Mouse (Mus musculus) intestine, embryonic 16.5 days (tissue): ENCODE results near the gene Glyatl3. TPM values are rescaled to one million over a fixed set of nuclear protein-coding genes. Genes with fewer than 3 reads are reported as not detected.

ENCODE experiments used
- ATAC-seq: fragments of 200-750 bp; cut with Nextera tagmentation; 2 replicates; pipeline ENCODE4 v1.8.0; 2017; ENCODE audit warnings: moderate TSS enrichment, moderate library complexity
- H3K27ac ChIP-seq: fragments of 300-500 bp; sonication (generic); 2 replicates; pipeline ENCODE4 v1.5.1; 2014; ENCODE audit warnings: mild to moderate bottlenecking, low read length
- H3K27me3 ChIP-seq: fragments of 300-500 bp; sonication (generic); replicated peaks from 2 replicates; pipeline ENCODE4 v1.6.1; 2014; ENCODE audit warnings: low read length, control low read depth, mixed read lengths; ENCODE audit not compliant: control insufficient read depth, insufficient read depth
- H3K36me3 ChIP-seq: fragments of 300-500 bp; sonication (generic); 2 replicates; pipeline ENCODE4 v1.6.1; 2014; ENCODE audit warnings: low read length, control low read depth; ENCODE audit not compliant: control insufficient read depth, insufficient read depth
- H3K4me1 ChIP-seq: fragments of 300-500 bp; sonication (generic); 2 replicates; pipeline ENCODE4 v1.6.1; 2014; ENCODE audit warnings: low read length, control low read depth, mixed read lengths; ENCODE audit not compliant: control insufficient read depth, insufficient read depth
- H3K4me2 ChIP-seq: fragments of 300-500 bp; sonication (generic); 2 replicates; pipeline ENCODE4 v1.6.1; 2014; ENCODE audit warnings: low read depth, low read length, control low read depth
- H3K4me3 ChIP-seq: fragments of 300-500 bp; sonication (generic); 2 replicates; pipeline ENCODE4 v1.5.1; 2014; ENCODE audit warnings: mild to moderate bottlenecking, low read length
- H3K9ac ChIP-seq: fragments of 300-500 bp; sonication (generic); 2 replicates; pipeline ENCODE4 v1.6.1; 2014; ENCODE audit warnings: low read depth, low read length
- H3K9me3 ChIP-seq: fragments of 300-500 bp; sonication (generic); 2 replicates; pipeline ENCODE4 v1.6.1; 2016; ENCODE audit warnings: low read length, control low read depth; ENCODE audit not compliant: control insufficient read depth
- WGBS: fragments of 180-500 bp; shearing (Covaris S2); extraction: QIAGEN DNeasy Blood & Tissue Kit; methylation state at CpG from one replicate; pipeline ENCODE4 v1.1.7; 2014; 5-methylcytosine and 5-hydroxymethylcytosine counted together
- polyA plus RNA-seq: library from polyadenylated mRNA; unstranded; fragments of >200 nt; fragmentation: Nextera tagmentation; extraction: Ambion mirVana; gene quantifications from 2 replicates; pipeline ENCODE4 v1.2.1, GENCODE M21; 2015

The Glyatl3 gene
- polyA plus RNA-seq = not detected in 2 replicates

GRCm38 (mm10) chr17:40914250-40914649, at the start of gene Glyatl3:
Gene Glyatl3, minus strand, starts transcription at chr17:40914350.
- 90% methylated on average over 2 of the region's 2 CpGs for WGBS
- Histone ChIP-seq H3K27me3 (no peaks in the 10 kb centered on the region), H3K4me1 (no peaks in the 10 kb centered on the region), H3K27ac (no peak within 1 kb of the TSS), H3K9ac (no peak within 1 kb of the TSS), H3K4me3 (no peak within 1 kb of the TSS), H3K36me3 (no peaks in the 10 kb centered on the region), H3K9me3 (no peaks in the 10 kb centered on the region), H3K4me2 (no peak within 1 kb of the TSS)
- ATAC-seq = no peak

GRCm38 (mm10) chr17:40948518-40948917, 34.4 kb upstream of the Glyatl3 start:
- no peaks in the 10 kb centered on the region for H3K9me3 ChIP-seq
- no peak for ATAC-seq
- H3K4me2 ChIP-seq = no peak overlapping the region
- 86% methylated on average over 3 of the region's 3 CpGs for WGBS
- no peak overlapping the region for H3K9ac ChIP-seq
- no peaks in the 10 kb centered on the region for H3K27me3 ChIP-seq
- H3K36me3 ChIP-seq = peaks cover 7% of the 10 kb centered on the region; the same call in 1 of the 2 replicates
- no peaks in the 10 kb centered on the region for H3K4me1 ChIP-seq
- no peak overlapping the region for H3K27ac ChIP-seq
- no peak overlapping the region for H3K4me3 ChIP-seq

GRCm38 (mm10) chr17:40934420-40935231, 20.5 kb upstream of the Glyatl3 start, which contains the start of the genes Mut and Cenpq:
Gene Mut, plus strand, starts transcription at chr17:40934685.
Gene Cenpq, minus strand, starts transcription at chr17:40935047.
- Histone ChIP-seq H3K27me3 (no peaks in the 10 kb centered on the region), H3K36me3 (no peaks in the 10 kb centered on the region), H3K4me3 (peak within 1 kb of the TSS; percentile 84), H3K9ac (peak within 1 kb of the TSS; percentile 78), H3K4me1 (no peaks in the 10 kb centered on the region), H3K9me3 (no peaks in the 10 kb centered on the region), H3K4me2 (peak within 1 kb of the TSS; percentile 71), H3K27ac (peak within 1 kb of the TSS; percentile 96)
- peak; percentile 100 for ATAC-seq
- under 1% methylated on average over 50 of the region's 50 CpGs for WGBS

GRCm38 (mm10) chr17:40933985-40934384, 19.8 kb upstream of the Glyatl3 start:
- WGBS = under 1% methylated on average over 14 of the region's 14 CpGs
- peak; percentile 47 for ATAC-seq
- no peak overlapping the region for H3K27ac ChIP-seq

GRCm38 (mm10) chr17:40915499-40915898, 1.3 kb upstream of the Glyatl3 start:
- H3K36me3 ChIP-seq = no peaks in the 10 kb centered on the region
- H3K9me3 ChIP-seq = no peaks in the 10 kb centered on the region
- no peaks in the 10 kb centered on the region for H3K27me3 ChIP-seq
- no peaks in the 10 kb centered on the region for H3K4me1 ChIP-seq
- H3K27ac ChIP-seq = no peak overlapping the region
- no peak overlapping the region for H3K4me2 ChIP-seq
- H3K9ac ChIP-seq = no peak overlapping the region
- H3K4me3 ChIP-seq = no peak overlapping the region
- ATAC-seq = no peak
- 95% methylated on average over 1 of the region's 2 CpGs for WGBS

More at GRCm38 (mm10) chr17:40933985-40934384, 19.8 kb upstream of the Glyatl3 start:
- no peaks in the 10 kb centered on the region for H3K4me1 ChIP-seq
- H3K27me3 ChIP-seq = no peaks in the 10 kb centered on the region
- H3K4me2 ChIP-seq = peak overlapping the region; percentile 65
- no peaks in the 10 kb centered on the region for H3K36me3 ChIP-seq
- H3K4me3 ChIP-seq = peak overlapping the region; percentile 84
- peak overlapping the region; percentile 67 for H3K9ac ChIP-seq
- H3K9me3 ChIP-seq = no peaks in the 10 kb centered on the region

GRCm38 (mm10) chr17:40904721-40905154, 9.4 kb downstream of the Glyatl3 start:
- H3K36me3 ChIP-seq = no peaks in the 10 kb centered on the region
- WGBS = 9% methylated on average over 13 of the region's 14 CpGs
- no peak overlapping the region for H3K9ac ChIP-seq
- H3K27me3 ChIP-seq = no peaks in the 10 kb centered on the region
- ATAC-seq = no peak
- 0 out of 2 replicates have a peak, but pooled peaks cover 2% of the 10 kb centered on the region for H3K4me1 ChIP-seq
- peak overlapping the region; percentile 25; the same call in 1 of the 2 replicates for H3K4me2 ChIP-seq
- H3K27ac ChIP-seq = no peak overlapping the region
- no peaks in the 10 kb centered on the region for H3K9me3 ChIP-seq
- H3K4me3 ChIP-seq = no peak overlapping the region

GRCm38 (mm10) chr17:40904056-40904597, 10.0 kb downstream of the Glyatl3 start:
- no peak for ATAC-seq
- Histone ChIP-seq H3K9ac (no peak overlapping the region), H3K27me3 (no peaks in the 10 kb centered on the region), H3K9me3 (no peaks in the 10 kb centered on the region), H3K4me2 (no peak overlapping the region), H3K36me3 (no peaks in the 10 kb centered on the region), H3K4me3 (no peak overlapping the region), H3K4me1 (0 out of 2 replicates have a peak, but pooled peaks cover 2% of the 10 kb centered on the region), H3K27ac (no peak overlapping the region)
- WGBS = 6% methylated on average over 11 of the region's 11 CpGs

GRCm38 (mm10) chr17:40903345-40903744, 10.8 kb downstream of the Glyatl3 start:
- no peak for ATAC-seq
- no peak overlapping the region for H3K9ac ChIP-seq
- H3K27ac ChIP-seq = no peak overlapping the region
- no peaks in the 10 kb centered on the region for H3K36me3 ChIP-seq
- H3K4me3 ChIP-seq = no peak overlapping the region
- 62% methylated on average over 4 of the region's 4 CpGs for WGBS
- 0 out of 2 replicates have a peak, but pooled peaks cover 2% of the 10 kb centered on the region for H3K4me1 ChIP-seq
- no peaks in the 10 kb centered on the region for H3K9me3 ChIP-seq
- no peaks in the 10 kb centered on the region for H3K27me3 ChIP-seq
- no peak overlapping the region for H3K4me2 ChIP-seq

GRCm38 (mm10) chr17:40899783-40900363, 14.3 kb downstream of the Glyatl3 start:
- Histone ChIP-seq H3K27ac (no peak overlapping the region), H3K9me3 (no peaks in the 10 kb centered on the region), H3K36me3 (no peaks in the 10 kb centered on the region), H3K9ac (no peak overlapping the region), H3K27me3 (no peaks in the 10 kb centered on the region), H3K4me2 (no peak overlapping the region), H3K4me1 (0 out of 2 replicates have a peak, but pooled peaks cover 2% of the 10 kb centered on the region), H3K4me3 (no peak overlapping the region)
- no peak for ATAC-seq
- WGBS = 54% methylated on average over 4 of the region's 4 CpGs
